Mouse (Mus musculus): ENCODE results near the gene Smim6.

Gene Smim6

GRCm38 (mm10) chr11:115911632-115912376 is at the start of gene Smim6:
TSS of gene Smim6 (plus strand) at chr11:115912017.
- DNase-seq (ENCODE audit: low spot score): no peak

DNA sequence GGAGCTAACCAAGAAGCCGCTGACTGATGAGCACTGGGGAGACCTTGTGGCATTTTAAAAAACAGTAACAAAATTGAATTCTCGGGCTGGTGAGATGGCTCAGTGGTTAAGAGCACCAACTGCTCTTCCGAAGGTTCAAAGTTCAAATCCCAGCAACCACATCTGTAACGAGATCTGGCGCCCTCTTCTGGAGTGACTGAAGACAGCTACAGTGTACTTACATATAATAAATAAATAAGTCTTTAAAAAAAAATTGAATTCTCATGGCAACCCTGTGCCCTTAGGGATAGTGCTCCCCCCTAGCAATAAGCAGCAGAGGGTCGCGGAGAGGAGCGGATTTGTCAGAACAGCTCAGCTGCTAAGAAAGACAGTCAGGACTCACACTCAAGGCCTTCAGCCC is 47.9 kb upstream of the Smim6 start:
- DNase-seq (ENCODE audit: low spot score): no peak

GRCm38 (mm10) chr11:115869393-115869792 is 42.4 kb upstream of the Smim6 start:
- DNase-seq (ENCODE audit: low spot score): no peak

- no peak for DNase-seq (ENCODE audit: low spot score)
These were observed 39.4 kb upstream of the Smim6 start for GRCm38 (mm10) chr11:115872437-115872836.

DNA sequence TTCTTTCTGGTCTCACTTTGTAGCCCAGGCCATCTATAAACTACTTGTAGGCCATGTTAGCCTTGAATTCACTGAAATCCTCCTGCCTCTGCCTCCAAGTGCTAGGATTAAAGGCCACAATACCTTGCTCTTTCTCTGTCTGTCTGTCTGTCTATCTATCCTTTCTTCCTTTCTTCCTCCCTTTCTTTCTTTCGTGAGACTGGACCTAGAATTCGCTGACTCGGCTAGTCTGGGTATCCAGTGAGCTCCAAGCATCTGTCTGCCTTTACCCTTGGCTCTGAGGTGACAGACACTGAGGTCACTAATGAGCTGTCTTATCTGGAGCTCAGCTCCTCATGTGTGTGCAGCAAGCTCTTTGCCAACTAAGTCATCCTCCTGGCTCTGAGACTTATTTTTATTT is 35.9 kb upstream of the Smim6 start:
- DNase-seq (ENCODE audit: low spot score): no peak

- no peak for DNase-seq (ENCODE audit: low spot score)
These were observed 35.4 kb upstream of the Smim6 start for GRCm38 (mm10) chr11:115876438-115876837.

DNA sequence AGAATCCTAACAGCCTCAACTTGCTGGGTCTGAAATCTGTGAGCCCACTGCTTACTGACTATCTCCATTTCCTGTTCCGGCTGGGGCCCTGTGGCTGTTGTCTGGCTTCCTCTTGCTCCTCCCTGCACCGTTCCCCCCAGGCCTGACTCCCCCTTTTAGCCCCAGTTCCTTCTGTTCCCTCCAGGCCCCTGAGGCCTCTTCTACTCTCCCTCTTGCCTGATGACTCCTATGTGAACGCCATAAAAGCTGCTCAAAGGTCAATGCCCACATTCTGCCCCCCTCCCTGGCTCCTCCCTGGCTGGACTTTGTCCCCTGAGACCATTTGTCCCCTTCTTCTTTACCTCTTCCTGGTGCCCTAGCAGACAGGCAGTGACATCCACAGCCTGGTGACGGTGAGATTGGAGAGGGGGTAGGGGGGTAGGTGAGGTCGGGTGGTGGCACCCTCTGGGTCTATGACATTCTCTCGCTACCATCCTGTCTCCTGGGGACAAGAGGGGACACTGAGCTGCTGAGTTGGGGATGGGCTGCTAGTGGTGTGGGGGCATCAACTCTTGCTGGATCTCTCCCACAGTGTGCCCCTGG is 34.6 kb upstream of the Smim6 start:
- DNase-seq (ENCODE audit: low spot score): no peak

DNA sequence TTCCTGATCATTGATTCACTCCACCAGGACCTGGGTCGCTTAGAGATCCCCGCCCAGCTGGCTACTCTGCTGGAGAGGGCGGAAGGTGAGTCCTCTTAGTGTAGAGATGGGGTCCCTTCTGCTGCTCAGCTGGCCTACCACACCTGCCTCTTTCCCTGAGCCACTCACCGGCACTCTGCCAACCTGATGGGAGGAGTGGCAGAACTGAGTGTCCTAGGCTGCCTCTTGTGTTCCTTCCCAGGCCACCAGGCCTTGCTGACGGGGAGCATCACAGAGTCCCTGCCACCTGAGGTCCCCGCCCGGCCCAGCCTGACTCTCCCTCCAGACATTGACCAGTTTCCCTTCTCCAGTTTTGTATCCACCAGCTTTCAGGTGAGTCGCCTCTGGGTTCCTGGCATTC is 33.7 kb upstream of the Smim6 start:
- DNase-seq (ENCODE audit: low spot score): no peak

DNA sequence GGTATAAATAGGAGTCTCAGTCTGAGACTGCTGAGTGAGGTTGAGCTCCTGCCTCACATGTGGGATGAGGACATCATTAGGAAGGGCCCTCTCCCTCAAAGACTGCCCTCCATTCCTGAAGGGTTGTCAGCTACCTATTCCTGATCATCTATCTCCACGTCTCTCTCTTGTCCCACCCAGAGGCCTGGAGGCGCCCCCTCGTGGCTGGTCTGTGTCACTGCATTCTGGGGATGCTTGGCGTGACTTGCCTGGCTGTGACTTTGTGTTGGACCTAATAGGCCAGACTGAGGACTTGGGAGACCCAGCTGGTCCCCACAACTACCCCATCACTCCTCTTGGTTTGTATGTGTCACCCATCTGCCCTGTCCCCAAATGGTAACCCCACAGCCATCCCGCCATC is 30.8 kb upstream of the Smim6 start:
- DNase-seq (ENCODE audit: low spot score): peak; percentile 64

GRCm38 (mm10) chr11:115883251-115883650 is 28.6 kb upstream of the Smim6 start:
- no peak for DNase-seq (ENCODE audit: low spot score)

DNA sequence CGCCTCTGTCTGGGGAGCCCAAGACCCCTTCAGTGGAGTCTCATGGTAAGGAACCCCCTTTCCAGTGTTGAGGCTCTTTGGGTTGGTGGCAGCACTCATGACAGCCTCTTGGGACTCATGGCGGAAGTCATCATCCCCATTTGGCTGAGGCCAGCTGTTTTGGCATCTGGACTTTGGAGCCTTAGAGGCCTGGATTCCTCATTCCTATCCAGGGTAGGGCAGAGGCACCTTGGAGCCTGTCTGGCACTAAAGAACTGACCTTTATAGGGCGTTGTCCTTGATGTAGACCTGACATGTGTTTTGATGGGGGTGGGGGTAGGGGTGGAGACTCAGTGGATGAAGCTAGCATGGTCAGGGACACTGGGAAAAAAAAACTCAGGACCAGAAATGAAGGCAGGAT is 27.5 kb upstream of the Smim6 start:
- DNase-seq (ENCODE audit: low spot score): no peak

DNA sequence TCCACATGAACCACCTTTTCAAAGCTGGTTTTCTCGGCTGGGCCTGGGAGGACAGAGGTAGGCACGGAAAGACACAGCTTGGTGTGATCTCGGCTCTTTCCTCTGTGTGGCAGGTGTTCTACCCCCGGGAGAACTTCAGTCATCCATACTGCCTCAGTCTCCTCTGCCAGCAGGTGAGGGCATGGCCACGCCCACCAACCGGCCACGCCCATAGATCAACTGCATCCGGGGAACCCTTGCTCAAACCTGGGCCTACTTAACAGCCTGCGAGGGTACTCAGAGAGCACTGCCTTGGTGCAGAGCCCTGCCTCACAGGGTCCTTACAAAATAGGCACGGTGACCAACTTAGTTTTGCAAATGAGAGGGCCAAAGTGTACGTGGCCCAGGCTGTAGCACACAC is 26.5 kb upstream of the Smim6 start:
- no peak for DNase-seq (ENCODE audit: low spot score)

- no peak for DNase-seq (ENCODE audit: low spot score)
These were observed 25.4 kb upstream of the Smim6 start for GRCm38 (mm10) chr11:115886446-115886845.

- DNase-seq (ENCODE audit: low spot score): no peak
These were observed 23.8 kb upstream of the Smim6 start for GRCm38 (mm10) chr11:115888020-115888419.

- no peak for DNase-seq (ENCODE audit: low spot score)
These were observed 22.7 kb upstream of the Smim6 start for GRCm38 (mm10) chr11:115889159-115889558.

DNA sequence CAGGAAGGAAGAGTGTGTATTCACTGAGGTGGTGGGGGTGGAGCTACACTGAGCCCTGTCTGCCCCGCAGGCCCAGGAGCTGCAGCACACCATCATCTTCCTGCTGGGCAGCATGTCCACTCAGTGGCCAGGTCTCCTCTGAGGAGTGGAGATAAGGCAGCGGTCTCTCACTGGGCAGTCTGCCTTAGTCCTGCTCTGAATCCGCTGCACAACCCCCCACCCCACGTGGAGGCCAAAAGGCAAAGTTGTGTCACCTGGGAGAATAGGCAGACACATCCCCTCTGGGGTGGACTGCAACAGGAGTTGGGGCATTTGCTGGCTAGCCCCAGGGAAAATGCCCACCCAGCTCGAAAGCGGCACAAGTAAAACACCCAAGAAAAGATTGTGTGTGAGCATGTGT is 19.6 kb upstream of the Smim6 start:
- no peak for DNase-seq (ENCODE audit: low spot score)

DNA sequence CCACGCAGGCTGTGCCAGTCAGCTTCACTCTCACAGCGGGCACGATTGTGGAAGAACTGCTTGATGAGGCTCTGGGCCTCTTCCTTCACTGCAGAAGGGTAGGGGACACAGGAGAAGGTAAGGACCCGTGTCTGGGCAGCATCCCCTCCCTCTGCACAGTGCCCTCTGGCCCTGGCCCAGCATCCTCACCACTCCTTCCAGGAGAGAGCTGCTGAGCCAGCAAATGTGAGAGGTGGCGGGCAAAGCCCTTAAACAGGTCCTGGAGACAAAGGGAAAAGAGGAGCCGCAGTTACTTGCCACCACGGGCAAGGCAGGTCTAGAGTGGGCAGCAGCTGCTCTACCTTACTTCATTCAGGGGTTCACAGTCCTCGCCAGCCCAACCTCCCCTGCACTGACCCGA is 18.7 kb upstream of the Smim6 start:
- no peak for DNase-seq (ENCODE audit: low spot score)

- peak; percentile 36 for DNase-seq (ENCODE audit: low spot score)
These were observed 16.9 kb upstream of the Smim6 start for GRCm38 (mm10) chr11:115894755-115895520.

- DNase-seq (ENCODE audit: low spot score): no peak
These were observed 13.4 kb upstream of the Smim6 start for GRCm38 (mm10) chr11:115898446-115898845.

DNA sequence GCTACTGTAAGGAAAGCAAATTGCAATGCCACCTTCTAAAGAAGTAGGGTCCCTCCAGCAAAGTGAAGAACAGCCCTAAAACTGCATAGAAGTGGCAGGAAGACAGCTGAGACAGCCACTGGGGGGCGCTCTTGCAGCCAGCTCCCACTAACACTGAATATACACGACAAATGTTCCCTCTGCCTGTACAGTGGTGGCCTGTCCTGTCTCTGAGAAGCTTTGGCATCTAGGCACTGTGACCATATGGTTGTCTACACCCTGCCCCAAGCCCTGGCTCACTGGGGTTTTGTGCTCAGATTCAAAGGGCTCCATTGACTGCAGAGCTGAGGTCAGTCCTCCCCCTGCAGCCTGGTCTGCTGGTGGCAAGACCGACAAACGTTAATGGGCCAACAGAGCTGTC is 12.9 kb upstream of the Smim6 start:
- DNase-seq (ENCODE audit: low spot score): peak; percentile 72

- DNase-seq (ENCODE audit: low spot score): peak; percentile 94
These were observed 12.1 kb upstream of the Smim6 start, which contains the start of gene Smim5 for GRCm38 (mm10) chr11:115899486-115900266. TSS of gene Smim5 (plus strand) at chr11:115899966.

All from adipocyte (in vitro differentiated cells).